Mouse (Mus musculus): ENCODE measurements at regions not wholly inside any gene's neighbourhood (a gene's known extent, or its start where the extent isn't known, plus 50 kb on each side); places are given as distances from the start of the nearest gene placed in this dataset.
"Not testable (repeated sequence)": the region's sequence is repeated elsewhere in the genome, so short reads cannot be mapped to it uniquely, and the experiment has no call there.

- 85% methylated on average over 5 of the region's 5 CpGs for whole genome bisulfite sequencing
Measured at GRCm38 (mm10) chr4:131178642-131179041, 234.5 kb downstream of the Matn1 start.

GRCm38 (mm10) chr4:131188066-131188465 lies 243.9 kb downstream of the Matn1 start:
- no peaks in the 10 kb centered on the region for H3K27me3 ChIP-seq (ENCODE audit: control insufficient read depth, insufficient read depth, low read depth, low read length)
- H3K36me3 ChIP-seq (ENCODE audit: control insufficient read depth, insufficient read depth, low read length), result no peaks in the 10 kb centered on the region
- H3K9me3 ChIP-seq (replicated peaks; ENCODE audit: control insufficient read depth, low read length, poor library complexity, severe bottlenecking), result no peaks in the 10 kb centered on the region
- no peak overlapping the region for H3K27ac ChIP-seq (ENCODE audit: low read length)
- no peak overlapping the region for H3K4me2 ChIP-seq (ENCODE audit: low read length)
- no peaks in the 10 kb centered on the region for H3K4me1 ChIP-seq (ENCODE audit: control insufficient read depth, insufficient read depth, low read length)
- no peak overlapping the region for H3K4me3 ChIP-seq (ENCODE audit: low read depth, low read length)
- ATAC-seq, result no peak
- H3K9ac ChIP-seq (ENCODE audit: low read depth, low read length), result no peak overlapping the region
- WGBS, result 93% methylated on average over 3 of the region's 3 CpGs

More at GRCm38 (mm10) chr4:131178642-131179041, 234.5 kb downstream of the Matn1 start:
- not testable (repeated sequence) for H3K4me2 ChIP-seq (ENCODE audit: low read length); H3K36me3 ChIP-seq (ENCODE audit: control insufficient read depth, insufficient read depth, low read length); H3K4me3 ChIP-seq (ENCODE audit: low read depth, low read length); H3K27me3 ChIP-seq (ENCODE audit: control insufficient read depth, insufficient read depth, low read depth, low read length); H3K27ac ChIP-seq (ENCODE audit: low read length); H3K9ac ChIP-seq (ENCODE audit: low read depth, low read length); H3K9me3 ChIP-seq (replicated peaks; ENCODE audit: control insufficient read depth, low read length, poor library complexity, severe bottlenecking); H3K4me1 ChIP-seq (ENCODE audit: control insufficient read depth, insufficient read depth, low read length); ATAC-seq

- no peaks in the 10 kb centered on the region for H3K9me3 ChIP-seq (replicated peaks; ENCODE audit: control insufficient read depth, low read length, poor library complexity, severe bottlenecking)
- H3K4me2 ChIP-seq (ENCODE audit: low read length), result no peak overlapping the region
- no peaks in the 10 kb centered on the region for H3K27me3 ChIP-seq (ENCODE audit: control insufficient read depth, insufficient read depth, low read depth, low read length)
- no peak overlapping the region for H3K27ac ChIP-seq (ENCODE audit: low read length)
- 70% methylated on average over 13 of the region's 13 CpGs for WGBS
- H3K36me3 ChIP-seq (ENCODE audit: control insufficient read depth, insufficient read depth, low read length), result no peaks in the 10 kb centered on the region
- H3K4me3 ChIP-seq (ENCODE audit: low read depth, low read length), result no peak overlapping the region
- H3K4me1 ChIP-seq (ENCODE audit: control insufficient read depth, insufficient read depth, low read length), result no peaks in the 10 kb centered on the region
- ATAC-seq, result no peak
- H3K9ac ChIP-seq (ENCODE audit: low read depth, low read length), result no peak overlapping the region
Measured at GRCm38 (mm10) chr4:131191106-131191880, 247.1 kb downstream of the Matn1 start.

- 93% methylated on average over 20 of the region's 20 CpGs for WGBS
- H3K9me3 ChIP-seq (replicated peaks; ENCODE audit: control insufficient read depth, low read length, poor library complexity, severe bottlenecking), result no peaks in the 10 kb centered on the region
Measured at GRCm38 (mm10) chr4:131193900-131194419, 249.8 kb downstream of the Matn1 start.

GRCm38 (mm10) chr4:131196147-131196546 lies 252.0 kb downstream of the Matn1 start:
- 83% methylated on average over 4 of the region's 4 CpGs for WGBS
- ATAC-seq, result no peak
- H3K4me2 ChIP-seq (ENCODE audit: low read length), result no peak overlapping the region

More at GRCm38 (mm10) chr4:131193900-131194419, 249.8 kb downstream of the Matn1 start:
- ATAC-seq, result no peak
- Histone ChIP-seq H3K27ac (ENCODE audit: low read length) (no peak overlapping the region), H3K27me3 (ENCODE audit: control insufficient read depth, insufficient read depth, low read depth, low read length) (no peaks in the 10 kb centered on the region), H3K9ac (ENCODE audit: low read depth, low read length) (no peak overlapping the region), H3K4me1 (ENCODE audit: control insufficient read depth, insufficient read depth, low read length) (no peaks in the 10 kb centered on the region), H3K4me3 (ENCODE audit: low read depth, low read length) (no peak overlapping the region), H3K36me3 (ENCODE audit: control insufficient read depth, insufficient read depth, low read length) (no peaks in the 10 kb centered on the region), H3K4me2 (ENCODE audit: low read length) (no peak overlapping the region)

GRCm38 (mm10) chr4:131203721-131204120 lies 259.5 kb downstream of the Matn1 start:
- WGBS, result 89% methylated on average over 12 of the region's 12 CpGs

More at GRCm38 (mm10) chr4:131196147-131196546, 252.0 kb downstream of the Matn1 start:
- Histone ChIP-seq H3K4me1 (ENCODE audit: control insufficient read depth, insufficient read depth, low read length) (no peaks in the 10 kb centered on the region), H3K27ac (ENCODE audit: low read length) (no peak overlapping the region), H3K4me3 (ENCODE audit: low read depth, low read length) (no peak overlapping the region), H3K36me3 (ENCODE audit: control insufficient read depth, insufficient read depth, low read length) (no peaks in the 10 kb centered on the region), H3K27me3 (ENCODE audit: control insufficient read depth, insufficient read depth, low read depth, low read length) (no peaks in the 10 kb centered on the region), H3K9ac (ENCODE audit: low read depth, low read length) (no peak overlapping the region), H3K9me3 (replicated peaks; ENCODE audit: control insufficient read depth, low read length, poor library complexity, severe bottlenecking) (no peaks in the 10 kb centered on the region)

GRCm38 (mm10) chr4:131204722-131205121 lies 260.5 kb downstream of the Matn1 start:
- H3K27ac ChIP-seq (ENCODE audit: low read length), result no peak overlapping the region

More at GRCm38 (mm10) chr4:131203721-131204120, 259.5 kb downstream of the Matn1 start:
- Histone ChIP-seq H3K27me3 (ENCODE audit: control insufficient read depth, insufficient read depth, low read depth, low read length) (no peaks in the 10 kb centered on the region), H3K9ac (ENCODE audit: low read depth, low read length) (no peak overlapping the region), H3K36me3 (ENCODE audit: control insufficient read depth, insufficient read depth, low read length) (no peaks in the 10 kb centered on the region), H3K27ac (ENCODE audit: low read length) (no peak overlapping the region), H3K9me3 (replicated peaks; ENCODE audit: control insufficient read depth, low read length, poor library complexity, severe bottlenecking) (no peaks in the 10 kb centered on the region; the same call in 1 of the 2 replicates), H3K4me2 (ENCODE audit: low read length) (no peak overlapping the region), H3K4me1 (ENCODE audit: control insufficient read depth, insufficient read depth, low read length) (0 out of 2 replicates have a peak, but pooled peaks cover 4% of the 10 kb centered on the region), H3K4me3 (ENCODE audit: low read depth, low read length) (no peak overlapping the region)
- ATAC-seq, result no peak

GRCm38 (mm10) chr4:131205127-131205526 lies 260.9 kb downstream of the Matn1 start:
- H3K4me1 ChIP-seq (ENCODE audit: control insufficient read depth, insufficient read depth, low read length), result 0 out of 2 replicates have a peak, but pooled peaks cover 4% of the 10 kb centered on the region
- no peaks in the 10 kb centered on the region for H3K36me3 ChIP-seq (ENCODE audit: control insufficient read depth, insufficient read depth, low read length)
- no peak overlapping the region for H3K9ac ChIP-seq (ENCODE audit: low read depth, low read length)
- H3K9me3 ChIP-seq (replicated peaks; ENCODE audit: control insufficient read depth, low read length, poor library complexity, severe bottlenecking), result no peaks in the 10 kb centered on the region; the same call in 1 of the 2 replicates
- H3K4me2 ChIP-seq (ENCODE audit: low read length), result no peak overlapping the region
- no peak for ATAC-seq
- H3K4me3 ChIP-seq (ENCODE audit: low read depth, low read length), result no peak overlapping the region
- H3K27ac ChIP-seq (ENCODE audit: low read length), result no peak overlapping the region
- H3K27me3 ChIP-seq (ENCODE audit: control insufficient read depth, insufficient read depth, low read depth, low read length), result no peaks in the 10 kb centered on the region
- 83% methylated on average over 2 of the region's 2 CpGs for WGBS

More at GRCm38 (mm10) chr4:131204722-131205121, 260.5 kb downstream of the Matn1 start:
- H3K4me3 ChIP-seq (ENCODE audit: low read depth, low read length), result no peak overlapping the region
- 92% methylated on average over 3 of the region's 3 CpGs for WGBS
- ATAC-seq, result no peak
- no peaks in the 10 kb centered on the region for H3K36me3 ChIP-seq (ENCODE audit: control insufficient read depth, insufficient read depth, low read length)
- H3K27me3 ChIP-seq (ENCODE audit: control insufficient read depth, insufficient read depth, low read depth, low read length), result no peaks in the 10 kb centered on the region
- H3K4me1 ChIP-seq (ENCODE audit: control insufficient read depth, insufficient read depth, low read length), result 0 out of 2 replicates have a peak, but pooled peaks cover 4% of the 10 kb centered on the region
- H3K9ac ChIP-seq (ENCODE audit: low read depth, low read length), result no peak overlapping the region
- H3K9me3 ChIP-seq (replicated peaks; ENCODE audit: control insufficient read depth, low read length, poor library complexity, severe bottlenecking), result no peaks in the 10 kb centered on the region; the same call in 1 of the 2 replicates
- no peak overlapping the region for H3K4me2 ChIP-seq (ENCODE audit: low read length)

- Histone ChIP-seq H3K9ac (ENCODE audit: low read depth, low read length) (no peak overlapping the region), H3K4me3 (ENCODE audit: low read depth, low read length) (no peak overlapping the region), H3K4me2 (ENCODE audit: low read length) (no peak overlapping the region), H3K9me3 (replicated peaks; ENCODE audit: control insufficient read depth, low read length, poor library complexity, severe bottlenecking) (no peaks in the 10 kb centered on the region; the same call in 1 of the 2 replicates), H3K27me3 (ENCODE audit: control insufficient read depth, insufficient read depth, low read depth, low read length) (no peaks in the 10 kb centered on the region), H3K4me1 (ENCODE audit: control insufficient read depth, insufficient read depth, low read length) (0 out of 2 replicates have a peak, but pooled peaks cover 4% of the 10 kb centered on the region), H3K27ac (ENCODE audit: low read length) (no peak overlapping the region), H3K36me3 (ENCODE audit: control insufficient read depth, insufficient read depth, low read length) (no peaks in the 10 kb centered on the region)
- 67% methylated on average over 4 of the region's 4 CpGs for WGBS
- ATAC-seq, result no peak
Measured at GRCm38 (mm10) chr4:131205685-131206084, 261.5 kb downstream of the Matn1 start.
